Mouse (Mus musculus): ENCODE data around the gene 4930469K13Rik.

DNA sequence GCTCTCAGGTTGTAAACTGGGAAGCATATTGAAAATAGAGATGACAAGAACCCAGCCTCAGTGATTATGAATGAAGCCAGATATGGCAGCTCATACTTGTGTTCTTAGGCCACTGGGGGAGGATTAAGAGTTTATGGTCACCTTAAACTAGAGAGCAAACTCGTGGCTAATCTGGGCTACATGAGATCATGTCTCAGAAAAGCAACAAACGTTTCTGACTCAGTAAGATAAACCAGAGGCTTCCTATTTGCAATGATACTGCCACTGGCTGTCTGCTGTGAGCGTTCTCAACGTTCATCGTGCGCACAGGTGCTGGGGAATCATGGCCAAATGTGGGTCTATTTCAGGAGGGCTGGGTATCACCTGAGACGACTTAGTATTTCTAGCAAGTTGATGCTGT, 14.6 kb downstream of the 4930469K13Rik start:
- TF ChIP-seq CTCF (IDR thresholded peaks at IDR 0.05; ENCODE audit: borderline replicate concordance, control insufficient read depth, extremely low read depth, insufficient read depth, low read length, poor library complexity) = no peak
- no peak for TF ChIP-seq POLR2A (IDR thresholded peaks at IDR 0.05; ENCODE audit: control insufficient read depth, extremely low read depth, insufficient read depth, low read length, poor library complexity)
